Mouse (Mus musculus) ES-Bruce4 (cell line): ENCODE measurements around the gene Astn2.

Experiments
- CTCF ChIP-seq: IDR thresholded peaks from one replicate; pipeline ENCODE4 v1.8.1; 2011; ENCODE audit warnings: low read depth, low read length
- EP300 ChIP-seq: IDR thresholded peaks from 2 replicates; pipeline ENCODE4 v1.6.1; 2011; ENCODE audit warnings: low read depth, low read length; ENCODE audit not compliant: insufficient read depth
- POLR2A ChIP-seq: IDR thresholded peaks from one replicate; pipeline ENCODE4 v1.8.1; 2011; ENCODE audit warnings: low read length; ENCODE audit not compliant: insufficient read depth

- no peak for TF ChIP-seq POLR2A
- no peak for TF ChIP-seq CTCF
- no peak for TF ChIP-seq EP300
These were observed 988.9 kb downstream of the Astn2 start for GRCm38 (mm10) chr4:65415507-65415906.
